In the genomic region with DNA sequence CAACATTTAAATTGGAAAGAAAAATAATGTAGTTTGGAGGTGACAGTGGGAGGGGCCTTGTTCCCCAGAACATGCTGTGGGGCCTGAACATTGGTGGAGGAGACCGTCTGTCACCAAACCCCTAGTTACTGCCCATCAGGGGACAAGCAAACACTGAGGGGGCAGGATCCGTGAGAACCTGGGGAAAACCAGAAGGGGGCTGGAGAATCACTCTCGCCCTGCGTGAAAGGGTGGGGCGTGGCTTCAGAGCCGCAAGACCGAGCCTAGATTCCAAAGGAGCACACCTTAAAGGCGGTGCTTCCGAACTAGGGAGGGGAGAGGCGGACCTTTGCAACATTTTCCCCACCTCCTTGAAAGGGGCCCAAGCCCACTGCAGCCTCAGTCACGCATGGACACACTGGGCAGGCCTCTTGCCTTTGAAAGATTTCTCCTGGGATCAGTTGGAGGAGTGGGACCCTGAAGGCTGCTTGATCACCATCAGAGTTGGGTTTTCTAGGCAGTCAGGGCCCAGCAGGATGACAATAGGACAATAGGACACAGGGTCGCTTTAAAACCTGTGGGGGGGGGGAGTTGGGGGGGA, we compare ENCODE assay signal across 9 mouse cellular contexts. TPM values are rescaled to one million over a fixed set of nuclear protein-coding genes. Genes with fewer than 3 reads are reported as not detected.
DNase-seq lines count a peak whose midpoint lies in the region; ATAC-seq and TF ChIP-seq lines count a peak whose summit lies in the region.
"Had no signal": no experiment of that assay in that cellular context is flagged by ENCODE, and none has a peak within 500 bp of the region (broad histone marks: within the 10 kb centered on the region; RNA-seq: fewer than 3 reads in every experiment).

No protein-coding gene starts in this region.

- peaks cover 4 to 19% of the 10 kb centered on the region in 2 experiments; a peak in 2 of 4 replicates for H3K4me1 ChIP-seq in heart, embryonic 14.5 days (ENCODE audit: control insufficient read depth in 2 of 2, insufficient read depth in 2 of 2, low read length in 2 of 2)
- H3K4me1 ChIP-seq in embryonic facial prominence, embryonic 10.5 days: peaks cover 50% of the 10 kb centered on the region
- peaks cover 4% of the 10 kb centered on the region; the same call in 1 of the 2 replicates for H3K4me1 ChIP-seq in intestine, postnatal 0 days (replicated peaks; ENCODE audit: control insufficient read depth, insufficient read depth, low read length)
- H3K4me1 ChIP-seq in midbrain, embryonic 12.5 days: peaks cover 29% of the 10 kb centered on the region

- H3K36me3 ChIP-seq in heart, embryonic 14.5 days (ENCODE audit: control insufficient read depth, insufficient read depth, low read length): peaks cover 12% of the 10 kb centered on the region; the same call in 1 of the 2 replicates
- peaks cover 26% of the 10 kb centered on the region for H3K36me3 ChIP-seq in embryonic facial prominence, embryonic 10.5 days (replicated peaks)
- no peaks in the 10 kb centered on the region for H3K36me3 ChIP-seq in intestine, postnatal 0 days (ENCODE audit: control insufficient read depth, insufficient read depth)
- peaks cover 20% of the 10 kb centered on the region for H3K36me3 ChIP-seq in midbrain, embryonic 12.5 days

- intact Hi-C loops in heart, postnatal 36 days (cut with DNase I): no loop called here

- DNase-seq in heart, adult 18-20 months: no peak
- peak; percentile 40 for DNase-seq in embryonic facial prominence, embryonic 10.5 days (ENCODE audit: low spot score)
- DNase-seq in layer of hippocampus, adult 9-11 months: no peak
- no peak for DNase-seq in cerebellum, adult 18-20 months
- DNase-seq in heart, postnatal 36 days: no peak

- H3K9me3 ChIP-seq in heart, embryonic 14.5 days (ENCODE audit: control insufficient read depth, low read length): peaks cover 8% of the 10 kb centered on the region; the same call in 1 of the 2 replicates
- peaks cover 26% of the 10 kb centered on the region for H3K9me3 ChIP-seq in embryonic facial prominence, embryonic 10.5 days
- H3K9me3 ChIP-seq in intestine, postnatal 0 days (ENCODE audit: control insufficient read depth): no peaks in the 10 kb centered on the region
- peaks cover 23% of the 10 kb centered on the region; the same call in 1 of the 2 replicates for H3K9me3 ChIP-seq in midbrain, embryonic 12.5 days

- TF ChIP-seq CTCF in intestine, postnatal 0 days (IDR thresholded peaks at IDR 0.05; ENCODE audit: low read depth): no peak

- peak overlapping the region; percentile 73 for H3K9ac ChIP-seq in heart, embryonic 14.5 days (ENCODE audit: low read length)
- no peak overlapping the region for H3K9ac ChIP-seq in intestine, postnatal 0 days (ENCODE audit: low read depth, low read length)
- H3K9ac ChIP-seq in midbrain, embryonic 12.5 days (replicated peaks): no peak overlapping the region

- H3K4me3 ChIP-seq in heart, embryonic 14.5 days (ENCODE audit: control insufficient read depth in 1 of 2, insufficient read depth in 1 of 2, low read depth in 1 of 2, low read length in 2 of 2): peak overlapping the region; percentile 55 to 68; a peak in 3 of 4 replicates
- peak overlapping the region; percentile 70 for H3K4me3 ChIP-seq in embryonic facial prominence, embryonic 10.5 days
- peak overlapping the region; percentile 54 for H3K4me3 ChIP-seq in intestine, postnatal 0 days (ENCODE audit: low read depth, low read length)
- peak overlapping the region; percentile 61 for H3K4me3 ChIP-seq in midbrain, embryonic 12.5 days

- peak overlapping the region in 1 of 2 experiments; percentile 31; a peak in 1 of 4 replicates for H3K27ac ChIP-seq in heart, embryonic 14.5 days (replicated peaks in 1 of 2; ENCODE audit: control insufficient read depth in 1 of 2, insufficient read depth in 1 of 2, low read depth in 2 of 2, low read length in 2 of 2)
- 0 out of 2 replicates have a peak overlapping the region, but pooled peaks have one; percentile 25 for H3K27ac ChIP-seq in embryonic facial prominence, embryonic 10.5 days (replicated peaks)
- no peak overlapping the region for H3K27ac ChIP-seq in intestine, postnatal 0 days (ENCODE audit: low read depth, low read length)
- H3K27ac ChIP-seq in midbrain, embryonic 12.5 days (replicated peaks): no peak overlapping the region; the same call in 1 of the 2 replicates

- peaks cover 30% of the 10 kb centered on the region for H3K27me3 ChIP-seq in heart, embryonic 14.5 days (ENCODE audit: control insufficient read depth, insufficient read depth, low read length)
- peaks cover 76% of the 10 kb centered on the region for H3K27me3 ChIP-seq in embryonic facial prominence, embryonic 10.5 days (replicated peaks; ENCODE audit: low read depth, poor library complexity, severe bottlenecking)
- H3K27me3 ChIP-seq in intestine, postnatal 0 days (replicated peaks; ENCODE audit: control insufficient read depth, insufficient read depth, low read length): peaks cover 40% of the 10 kb centered on the region
- peaks cover 72% of the 10 kb centered on the region for H3K27me3 ChIP-seq in midbrain, embryonic 12.5 days

- peak overlapping the region; percentile 87 for H3K4me2 ChIP-seq in heart, embryonic 14.5 days (ENCODE audit: low read length)
- peak overlapping the region; percentile 86 for H3K4me2 ChIP-seq in intestine, postnatal 0 days (replicated peaks; ENCODE audit: low read depth)
- peak overlapping the region; percentile 91 for H3K4me2 ChIP-seq in midbrain, embryonic 12.5 days (replicated peaks)

- ATAC-seq in heart, embryonic 14.5 days (ENCODE audit: insufficient number of reproducible peaks, insufficient read depth, low FRiP score, low read depth): no peak
- ATAC-seq in intestine, postnatal 0 days: no peak; the same call in 1 of the 2 replicates
- ATAC-seq in midbrain, embryonic 12.5 days (ENCODE audit: low FRiP score, low read depth): no peak

- WGBS in heart, embryonic 14.5 days: 7% methylated on average over 12 of the region's 12 CpGs
- WGBS in embryonic facial prominence, embryonic 10.5 days: 3% methylated on average over 12 of the region's 12 CpGs
- WGBS in intestine, postnatal 0 days: 8% methylated on average over 12 of the region's 12 CpGs
- WGBS in midbrain, embryonic 12.5 days: 5% methylated on average over 12 of the region's 12 CpGs

RNA-seq across cellular contexts. Expression of a gene that starts 1.3 kb away (rescaled TPM):
- polyA plus RNA-seq in heart, embryonic 14.5 days (2014; fragmentation: Nextera tagmentation; extraction: Ambion mirVana): 2.8 and 3.1 TPM in 2 replicates
- 1 to 10 TPM; 5.0 to 5.1 TPM for total RNA-seq in heart, adult 18-20 months (2021)
- 1.2 and 1.5 TPM in 2 replicates for polyA plus RNA-seq in embryonic facial prominence, embryonic 10.5 days (2016; fragmentation: Nextera tagmentation; extraction: Ambion mirVana)
- polyA plus RNA-seq in intestine, postnatal 0 days (2015; fragmentation: Nextera tagmentation; extraction: Ambion mirVana): 0.33 and 0.39 TPM in 2 replicates
- 3.4 and 4.1 TPM in 2 replicates for polyA plus RNA-seq in midbrain, embryonic 12.5 days (2016; fragmentation: Nextera tagmentation; extraction: Ambion mirVana)
- total RNA-seq in heart, postnatal 36 days (2021): 1 to 10 TPM; 6.4 to 7.2 TPM
- total RNA-seq: CH12.LX had no signal

RNA-seq across cellular contexts. Expression of a gene that starts 22.6 kb away (rescaled TPM):
- 9.7 and 10.9 TPM in 2 replicates for polyA plus RNA-seq in heart, embryonic 14.5 days (2014; fragmentation: Nextera tagmentation; extraction: Ambion mirVana)
- 10 to 100 TPM; 32.6 to 32.7 TPM for total RNA-seq in heart, adult 18-20 months (2021)
- polyA plus RNA-seq in embryonic facial prominence, embryonic 10.5 days (2016; fragmentation: Nextera tagmentation; extraction: Ambion mirVana): 13.7 and 13.8 TPM in 2 replicates
- 5.6 and 6.4 TPM in 2 replicates for polyA plus RNA-seq in intestine, postnatal 0 days (2015; fragmentation: Nextera tagmentation; extraction: Ambion mirVana)
- polyA plus RNA-seq in midbrain, embryonic 12.5 days (2016; fragmentation: Nextera tagmentation; extraction: Ambion mirVana): 29.1 and 31.3 TPM in 2 replicates
- 10 to 100 TPM; 29.6 to 35.3 TPM for total RNA-seq in heart, postnatal 36 days (2021)
